Mouse (Mus musculus) intestine, postnatal 0 days (tissue): ENCODE measurements around the gene Dgcr2. TPM values are rescaled to one million over a fixed set of nuclear protein-coding genes. Genes with fewer than 3 reads are reported as not detected.

Source experiments
- ATAC-seq: fragments of 200-750 bp; cut with Nextera tagmentation; 2 replicates; pipeline ENCODE4 v1.8.0; 2017; ENCODE audit warnings: mild to moderate bottlenecking, moderate TSS enrichment, moderate library complexity
- H3K27ac ChIP-seq: fragments of 300-500 bp; sonication (generic); 2 replicates; pipeline ENCODE4 v1.5.1; 2014; ENCODE audit warnings: mild to moderate bottlenecking, low read depth, low read length, moderate library complexity
- H3K27me3 ChIP-seq: fragments of 300-500 bp; sonication (generic); replicated peaks from 2 replicates; pipeline ENCODE4 v1.6.1; 2014; ENCODE audit warnings: low read length, mixed read lengths; ENCODE audit not compliant: control insufficient read depth, insufficient read depth
- H3K36me3 ChIP-seq: fragments of 300-500 bp; sonication (generic); 2 replicates; pipeline ENCODE4 v1.6.1; 2014; ENCODE audit warnings: mild to moderate bottlenecking, moderate library complexity; ENCODE audit not compliant: control insufficient read depth, insufficient read depth
- H3K4me1 ChIP-seq: fragments of 300-500 bp; sonication (generic); replicated peaks from 2 replicates; pipeline ENCODE4 v1.6.1; 2014; ENCODE audit warnings: antibody characterized with exemption, low read length, mixed read lengths; ENCODE audit not compliant: control insufficient read depth, insufficient read depth
- H3K4me2 ChIP-seq: fragments of 300-500 bp; sonication (generic); replicated peaks from 2 replicates; pipeline ENCODE4 v1.6.1; 2014; ENCODE audit warnings: low read depth, mild to moderate bottlenecking, moderate library complexity
- H3K4me3 ChIP-seq: fragments of 300-500 bp; sonication (generic); 2 replicates; pipeline ENCODE4 v1.5.1; 2014; ENCODE audit warnings: low read depth, low read length
- H3K9ac ChIP-seq: fragments of 300-500 bp; sonication (generic); 2 replicates; pipeline ENCODE4 v1.6.1; 2014; ENCODE audit warnings: mild to moderate bottlenecking, low read depth, low read length
- H3K9me3 ChIP-seq: fragments of 300-500 bp; sonication (generic); 2 replicates; pipeline ENCODE4 v1.6.1; 2016; ENCODE audit warnings: mixed run types; ENCODE audit not compliant: control insufficient read depth
- CTCF ChIP-seq: sonication (generic); IDR thresholded peaks from 2 replicates; pipeline ENCODE4 v1.5.1; 2016; ENCODE audit warnings: low read depth, mild to moderate bottlenecking, control low read depth, antibody characterized with exemption, moderate library complexity
- WGBS: fragments of 180-500 bp; shearing (Covaris S2); extraction: QIAGEN DNeasy Blood & Tissue Kit; methylation state at CpG from one replicate; pipeline ENCODE4 v1.1.7; 2014; 5-methylcytosine and 5-hydroxymethylcytosine counted together
- polyA plus RNA-seq: library from polyadenylated mRNA; unstranded; fragments of >200 nt; fragmentation: Nextera tagmentation; extraction: Ambion mirVana; gene quantifications from 2 replicates; pipeline ENCODE4 v1.2.1, GENCODE M21; 2015

Dgcr2 gene
- polyA plus RNA-seq, 1 experiment from 2014 or later: 35.3 TPM

DNA sequence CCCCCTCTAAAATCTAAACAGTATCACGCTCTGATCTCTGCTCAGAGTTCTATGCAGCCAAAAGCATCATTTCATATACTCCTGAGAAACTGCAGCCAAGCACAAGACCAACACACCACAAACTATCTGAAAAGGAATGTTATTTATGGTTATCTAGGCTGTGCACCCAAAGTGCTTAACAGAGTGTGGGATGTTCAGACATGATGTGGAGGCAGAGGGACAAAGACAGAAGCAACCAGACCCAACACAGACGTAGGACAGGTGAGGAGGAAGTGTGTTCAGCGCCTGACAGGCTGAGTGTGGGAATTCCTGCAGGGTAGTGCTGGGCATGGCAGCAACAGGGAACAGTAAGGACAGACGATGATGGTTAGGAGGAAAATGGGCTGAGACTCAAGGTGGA is 18.8 kb downstream of the Dgcr2 start:
- WGBS: 80% methylated on average over 4 of the region's 4 CpGs
- ATAC-seq: no peak
- no peak overlapping the region for H3K9ac ChIP-seq
- no peak overlapping the region for H3K4me2 ChIP-seq
- H3K4me1 ChIP-seq: no peaks in the 10 kb centered on the region
- H3K4me3 ChIP-seq: no peak overlapping the region
- TF ChIP-seq CTCF: no peak
- no peak overlapping the region for H3K27ac ChIP-seq
- no peaks in the 10 kb centered on the region for H3K9me3 ChIP-seq
- H3K36me3 ChIP-seq: peaks cover 9% of the 10 kb centered on the region; the same call in 1 of the 2 replicates
- H3K27me3 ChIP-seq: no peaks in the 10 kb centered on the region

DNA sequence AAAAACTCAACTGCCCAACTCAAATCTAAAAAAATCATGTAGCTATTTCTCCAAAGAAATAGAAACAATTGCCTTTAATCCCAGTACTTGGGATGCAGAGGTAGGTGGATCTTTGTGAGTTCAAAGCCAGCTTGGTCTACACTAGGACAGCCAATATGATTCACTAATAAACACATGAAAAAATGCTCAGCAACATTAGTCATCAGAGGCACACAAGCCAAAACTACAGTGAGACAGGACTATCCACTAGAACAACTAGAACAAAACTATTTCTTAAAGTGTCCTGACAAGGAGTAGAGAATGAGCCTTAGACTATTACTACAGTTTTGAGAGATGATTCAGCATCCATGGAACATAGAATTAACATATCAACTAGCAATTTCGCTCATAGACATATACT is 22.3 kb downstream of the Dgcr2 start:
- 100% methylated on average over 1 of the region's 1 CpGs for WGBS
- Histone ChIP-seq H3K4me3 (no peak overlapping the region), H3K27me3 (no peaks in the 10 kb centered on the region), H3K9ac (no peak overlapping the region), H3K9me3 (no peaks in the 10 kb centered on the region), H3K4me1 (peaks cover 4% of the 10 kb centered on the region; the same call in 1 of the 2 replicates), H3K27ac (no peak overlapping the region), H3K4me2 (no peak overlapping the region), H3K36me3 (peaks cover 12% of the 10 kb centered on the region; the same call in 1 of the 2 replicates)
- no peak for ATAC-seq
- TF ChIP-seq CTCF: no peak

DNA sequence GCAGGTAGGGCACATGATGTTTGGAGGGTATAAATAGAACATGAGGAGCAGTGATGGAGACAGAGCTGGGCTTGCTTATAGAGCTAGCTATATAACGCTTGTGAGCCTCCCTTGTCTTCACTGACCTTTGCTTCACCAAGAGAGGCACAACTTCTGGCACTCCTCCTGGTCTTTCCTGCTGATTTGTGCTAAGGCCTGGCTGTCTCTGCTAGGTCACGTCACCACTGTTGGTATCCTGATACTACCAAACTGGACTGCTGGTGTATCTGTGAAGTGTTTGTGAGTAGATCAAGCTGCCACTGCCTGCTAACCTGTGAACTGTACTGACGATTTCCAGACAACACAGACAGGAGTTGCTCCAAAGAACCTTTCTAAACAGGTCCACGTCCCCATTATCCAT is 23.2 kb downstream of the Dgcr2 start:
- Histone ChIP-seq H3K36me3 (peaks cover 10% of the 10 kb centered on the region), H3K4me1 (peaks cover 4% of the 10 kb centered on the region; the same call in 1 of the 2 replicates), H3K4me2 (no peak overlapping the region), H3K9ac (no peak overlapping the region), H3K9me3 (no peaks in the 10 kb centered on the region), H3K27ac (no peak overlapping the region), H3K27me3 (no peaks in the 10 kb centered on the region), H3K4me3 (no peak overlapping the region)
- TF ChIP-seq CTCF: no peak
- WGBS: 53% methylated on average over 4 of the region's 4 CpGs
- ATAC-seq: no peak

DNA sequence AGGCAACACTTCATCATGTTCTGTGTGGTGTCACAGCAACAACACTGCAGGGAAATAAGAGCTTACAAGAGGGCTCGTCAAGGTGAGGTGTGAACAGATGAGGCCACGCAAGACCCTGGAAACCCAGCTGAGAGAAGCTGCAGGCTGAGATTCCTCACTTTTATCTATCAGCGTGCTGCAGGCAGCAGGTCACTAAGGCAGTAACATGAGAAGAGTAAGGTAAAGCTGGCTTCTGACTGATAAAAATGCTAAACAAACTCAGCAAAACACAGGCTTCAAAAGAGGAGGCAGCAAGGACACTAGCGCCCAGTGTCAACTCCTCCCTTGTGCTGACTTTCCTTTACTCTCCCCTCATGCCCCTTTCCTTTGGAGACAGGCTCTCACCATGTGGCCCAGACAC is 25.4 kb downstream of the Dgcr2 start:
- no peak for TF ChIP-seq CTCF
- H3K4me3 ChIP-seq: no peak overlapping the region
- 51% methylated on average over 4 of the region's 4 CpGs for WGBS
- peaks cover 19% of the 10 kb centered on the region for H3K36me3 ChIP-seq
- H3K9me3 ChIP-seq: no peaks in the 10 kb centered on the region
- no peak for ATAC-seq
- no peaks in the 10 kb centered on the region for H3K27me3 ChIP-seq
- no peak overlapping the region for H3K4me2 ChIP-seq
- H3K4me1 ChIP-seq: peaks cover 4% of the 10 kb centered on the region; the same call in 1 of the 2 replicates
- H3K9ac ChIP-seq: no peak overlapping the region
- H3K27ac ChIP-seq: no peak overlapping the region

DNA sequence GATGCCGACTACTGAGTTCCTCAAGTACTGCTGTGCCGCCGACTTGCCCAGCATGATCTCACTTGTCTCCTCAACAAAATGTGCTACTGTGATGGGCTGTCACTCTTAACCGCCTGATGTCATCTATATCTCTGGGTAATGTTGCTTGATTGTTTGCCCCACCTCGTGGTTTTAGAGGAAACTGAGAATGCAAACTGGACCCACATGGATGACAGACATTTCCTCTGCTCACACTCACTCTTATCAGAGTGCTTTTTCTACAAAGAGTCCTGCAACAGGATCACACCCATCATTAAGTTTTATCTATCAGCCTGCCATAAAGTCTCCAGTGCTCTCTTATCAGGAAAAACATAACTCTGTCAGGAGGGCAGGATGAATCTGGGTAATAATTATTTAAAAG is 27.1 kb downstream of the Dgcr2 start:
- no peak overlapping the region for H3K27ac ChIP-seq
- peaks cover 19% of the 10 kb centered on the region for H3K36me3 ChIP-seq
- no peaks in the 10 kb centered on the region for H3K9me3 ChIP-seq
- H3K4me2 ChIP-seq: no peak overlapping the region
- ATAC-seq: peak; percentile 72
- no peak overlapping the region for H3K4me3 ChIP-seq
- no peaks in the 10 kb centered on the region for H3K27me3 ChIP-seq
- peak; percentile 47 for TF ChIP-seq CTCF
- no peak overlapping the region for H3K9ac ChIP-seq
- H3K4me1 ChIP-seq: peaks cover 6% of the 10 kb centered on the region; the same call in 1 of the 2 replicates
- WGBS: 39% methylated on average over 5 of the region's 5 CpGs

DNA sequence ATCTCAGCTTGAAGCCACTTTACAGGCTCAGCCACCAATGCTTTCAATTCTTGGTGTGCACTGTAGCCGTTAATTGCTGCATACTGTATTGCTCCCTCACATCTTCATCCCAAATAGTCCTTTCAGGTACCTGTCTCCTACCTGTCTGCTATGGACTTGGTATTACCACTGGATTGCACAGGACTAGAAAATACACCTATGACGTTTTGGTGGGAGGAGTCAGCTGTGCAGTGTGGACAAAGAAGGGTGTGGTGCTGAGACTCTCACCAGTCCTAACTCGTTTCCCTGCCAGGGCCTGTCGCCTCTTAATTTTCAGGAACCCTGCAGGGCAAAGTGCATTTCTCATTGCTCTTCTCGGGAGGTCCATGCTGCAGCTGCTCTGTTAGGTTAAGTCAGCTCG is 32.6 kb downstream of the Dgcr2 start:
- no peak for TF ChIP-seq CTCF
- peak; percentile 92 for ATAC-seq
- Histone ChIP-seq H3K4me1 (0 out of 2 replicates have a peak, but pooled peaks cover 2% of the 10 kb centered on the region), H3K27ac (no peak overlapping the region), H3K4me2 (no peak overlapping the region), H3K36me3 (peaks cover 11% of the 10 kb centered on the region; the same call in 1 of the 2 replicates), H3K4me3 (no peak overlapping the region), H3K9me3 (no peaks in the 10 kb centered on the region), H3K9ac (no peak overlapping the region), H3K27me3 (no peaks in the 10 kb centered on the region)
- 37% methylated on average over 6 of the region's 6 CpGs for WGBS

DNA sequence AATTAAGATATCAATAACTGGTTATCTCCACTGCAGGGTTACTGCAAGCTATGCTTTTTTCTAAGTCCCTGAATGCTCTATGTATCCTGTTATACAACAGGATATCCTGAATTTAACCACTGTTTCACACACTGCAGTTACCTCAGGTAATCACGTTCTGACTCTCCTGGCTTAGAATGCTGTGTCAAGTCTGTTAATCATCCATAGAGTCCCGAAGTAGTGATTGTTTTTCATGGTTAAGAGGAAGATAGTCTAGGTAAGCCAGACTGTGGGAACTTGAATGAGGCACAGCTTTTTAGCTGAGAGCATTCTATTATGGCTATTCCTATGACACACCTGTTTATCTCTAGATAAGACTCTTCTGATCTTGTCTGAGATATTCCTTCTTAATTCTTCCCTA is 33.1 kb downstream of the Dgcr2 start:
- ATAC-seq: peak; percentile 56
- TF ChIP-seq CTCF: no peak
- WGBS: 37% methylated on average over 2 of the region's 2 CpGs

More for the DNA sequence above, 33.1 kb downstream of the Dgcr2 start:
- Histone ChIP-seq H3K27me3 (no peaks in the 10 kb centered on the region), H3K36me3 (peaks cover 10% of the 10 kb centered on the region; the same call in 1 of the 2 replicates), H3K27ac (no peak overlapping the region), H3K9me3 (no peaks in the 10 kb centered on the region), H3K4me3 (no peak overlapping the region), H3K9ac (no peak overlapping the region), H3K4me1 (0 out of 2 replicates have a peak, but pooled peaks cover 2% of the 10 kb centered on the region), H3K4me2 (no peak overlapping the region)
